Comparison of ENCODE assay signal across 1 mouse cellular context in genomic region chr11:70432895-70433568, GRCm38 (mm10).
TF ChIP-seq lines count a peak whose summit lies in the region.

No protein-coding gene starts in this region.

TF ChIP-seq in C2C12, 6 proteins besides CTCF, POLR2A, EP300 and RAD21:
- TF ChIP-seq MAX (IDR thresholded peaks at IDR 0.05) (no peak), FOSL1 (IDR thresholded peaks at IDR 0.05; ENCODE audit: insufficient read depth, low read length, poor library complexity, severe bottlenecking) (no peak), MYOD1 (IDR thresholded peaks at IDR 0.05; ENCODE audit: control insufficient read depth, insufficient read length, low read depth) (no peak), USF1 (IDR thresholded peaks at IDR 0.05; ENCODE audit: low read depth) (no peak), CEBPB (IDR thresholded peaks at IDR 0.05; ENCODE audit: low read depth) (no peak), MYOG (IDR thresholded peaks at IDR 0.05; ENCODE audit: control insufficient read depth, extremely low read depth, insufficient read length) (no peak)
